Mouse (Mus musculus): ENCODE data around the gene Iqsec1. TPM values are rescaled to one million over a fixed set of nuclear protein-coding genes. Genes with fewer than 3 reads are reported as not detected.

Iqsec1 gene
- total RNA-seq, 2 experiments from 2014 or later: 268 to 271 TPM

- DNase-seq (ENCODE audit: low spot score in 2 of 2): no peak
These were observed 231.0 kb downstream of the Iqsec1 start for GRCm38 (mm10) chr6:90757427-90757883.

GRCm38 (mm10) chr6:90756561-90756960 is 231.9 kb downstream of the Iqsec1 start:
- DNase-seq (ENCODE audit: low spot score in 2 of 2): no peak

- DNase-seq (ENCODE audit: low spot score in 2 of 2): no peak
These were observed 232.9 kb downstream of the Iqsec1 start for GRCm38 (mm10) chr6:90755613-90755941.

- DNase-seq (ENCODE audit: low spot score in 2 of 2): no peak
These were observed 233.4 kb downstream of the Iqsec1 start for GRCm38 (mm10) chr6:90754927-90755612.

GRCm38 (mm10) chr6:90754093-90754492 is 234.4 kb downstream of the Iqsec1 start:
- no peak for DNase-seq (ENCODE audit: low spot score in 2 of 2)

GRCm38 (mm10) chr6:90753656-90754055 is 234.8 kb downstream of the Iqsec1 start:
- no peak for DNase-seq (ENCODE audit: low spot score in 2 of 2)

- DNase-seq (ENCODE audit: low spot score in 2 of 2): no peak
These were observed 236.9 kb downstream of the Iqsec1 start for GRCm38 (mm10) chr6:90751624-90752023.

- no peak for DNase-seq (ENCODE audit: low spot score in 2 of 2)
These were observed 238.4 kb downstream of the Iqsec1 start for GRCm38 (mm10) chr6:90750091-90750490.

- no peak for DNase-seq (ENCODE audit: low spot score in 2 of 2)
These were observed 239.0 kb downstream of the Iqsec1 start for GRCm38 (mm10) chr6:90749414-90749937.

- DNase-seq (ENCODE audit: low spot score in 2 of 2): no peak
These were observed 239.5 kb downstream of the Iqsec1 start for GRCm38 (mm10) chr6:90748976-90749375.

GRCm38 (mm10) chr6:90746331-90746864 is 242.1 kb downstream of the Iqsec1 start:
- no peak for DNase-seq (ENCODE audit: low spot score in 2 of 2)

- no peak for DNase-seq (ENCODE audit: low spot score in 2 of 2)
These were observed 242.9 kb downstream of the Iqsec1 start for GRCm38 (mm10) chr6:90745401-90746198.

GRCm38 (mm10) chr6:90742453-90742852 is 246.0 kb downstream of the Iqsec1 start:
- DNase-seq (ENCODE audit: low spot score in 2 of 2): no peak

GRCm38 (mm10) chr6:90741717-90742116 is 246.8 kb downstream of the Iqsec1 start:
- no peak for DNase-seq (ENCODE audit: low spot score in 2 of 2)

- DNase-seq (ENCODE audit: low spot score in 2 of 2): no peak
These were observed 247.4 kb downstream of the Iqsec1 start for GRCm38 (mm10) chr6:90741056-90741420.

GRCm38 (mm10) chr6:90740348-90741055 is 248.0 kb downstream of the Iqsec1 start:
- DNase-seq (ENCODE audit: low spot score in 2 of 2): no peak

GRCm38 (mm10) chr6:90737376-90737775 is 251.1 kb downstream of the Iqsec1 start:
- peak; percentile 83 to 91 for DNase-seq (ENCODE audit: low spot score in 2 of 2)

- DNase-seq (ENCODE audit: low spot score in 2 of 2): no peak
These were observed 251.7 kb downstream of the Iqsec1 start for GRCm38 (mm10) chr6:90736691-90737245.

GRCm38 (mm10) chr6:90736074-90736672 is 252.3 kb downstream of the Iqsec1 start:
- no peak for DNase-seq (ENCODE audit: low spot score in 2 of 2)

- no peak for DNase-seq (ENCODE audit: low spot score in 2 of 2)
These were observed 253.0 kb downstream of the Iqsec1 start for GRCm38 (mm10) chr6:90735396-90736036.

Measured in layer of hippocampus, adult 18-20 months (tissue).